Comparison of ENCODE assay signal across 9 mouse cellular contexts in the genomic region with DNA sequence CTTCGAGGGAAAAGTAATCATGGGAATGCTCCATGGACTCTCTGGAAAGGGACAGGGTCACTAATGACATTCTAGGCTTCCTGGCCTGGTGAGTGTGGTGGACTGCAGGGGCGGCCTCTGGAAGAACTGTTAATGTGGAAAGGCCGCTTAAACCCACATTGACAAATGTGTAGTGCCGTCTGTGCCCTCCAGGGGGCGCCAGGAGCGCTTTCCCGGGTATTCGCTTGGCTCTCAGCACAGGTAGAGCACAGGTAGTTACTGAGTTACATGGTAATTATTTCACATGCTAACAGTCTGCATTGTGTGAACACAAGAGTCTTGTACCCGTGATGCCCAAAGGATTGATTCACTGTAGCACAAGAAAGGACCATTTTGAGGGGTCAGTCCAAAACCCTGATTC. TPM values are rescaled to one million over a fixed set of nuclear protein-coding genes. Genes with fewer than 3 reads are reported as not detected.
DNase-seq lines count a peak whose midpoint lies in the region; ATAC-seq and TF ChIP-seq lines count a peak whose summit lies in the region.
"Had no signal": no experiment of that assay in that cellular context is flagged by ENCODE, and none has a peak within 500 bp of the region (broad histone marks: within the 10 kb centered on the region; RNA-seq: fewer than 3 reads in every experiment).

No protein-coding gene starts in this region.

- no peaks in the 10 kb centered on the region for H3K36me3 ChIP-seq in intestine, postnatal 0 days (ENCODE audit: control insufficient read depth, insufficient read depth)
- H3K36me3 ChIP-seq in intestine, embryonic 16.5 days (ENCODE audit: control insufficient read depth, insufficient read depth, low read length), result no peaks in the 10 kb centered on the region
- H3K36me3 ChIP-seq in embryonic facial prominence, embryonic 10.5 days (replicated peaks), result no peaks in the 10 kb centered on the region

- H3K27ac ChIP-seq in intestine, postnatal 0 days (ENCODE audit: low read depth, low read length), result no peak overlapping the region
- no peak overlapping the region for H3K27ac ChIP-seq in intestine, embryonic 16.5 days (ENCODE audit: low read length)
- no peak overlapping the region for H3K27ac ChIP-seq in embryonic facial prominence, embryonic 10.5 days (replicated peaks)

- H3K27me3 ChIP-seq in intestine, postnatal 0 days (replicated peaks; ENCODE audit: control insufficient read depth, insufficient read depth, low read length), result peaks cover 5% of the 10 kb centered on the region; the same call in 1 of the 2 replicates
- H3K27me3 ChIP-seq in intestine, embryonic 16.5 days (replicated peaks; ENCODE audit: control insufficient read depth, insufficient read depth, low read length), result no peaks in the 10 kb centered on the region
- no peaks in the 10 kb centered on the region for H3K27me3 ChIP-seq in Patski
- H3K27me3 ChIP-seq in embryonic facial prominence, embryonic 10.5 days (replicated peaks; ENCODE audit: low read depth, poor library complexity, severe bottlenecking), result peaks cover 37% of the 10 kb centered on the region

- POLR2A ChIA-PET in Patski (lab: Charles Lee), result no interaction called here

- H3K4me3 ChIP-seq in intestine, postnatal 0 days (ENCODE audit: low read depth, low read length), result no peak overlapping the region
- no peak overlapping the region for H3K4me3 ChIP-seq in intestine, embryonic 16.5 days (ENCODE audit: low read length)
- H3K4me3 ChIP-seq in embryonic facial prominence, embryonic 10.5 days, result no peak overlapping the region

- no peak for DNase-seq in Patski (ENCODE audit: low read depth, low spot score)
- peak; percentile 55 for DNase-seq in embryonic facial prominence, embryonic 10.5 days (ENCODE audit: low spot score)
- DNase-seq in naive thymus-derived CD4-positive, alpha-beta T cell, adult 2 months (ENCODE audit: low read depth), result peak; percentile 46
- no peak for DNase-seq in right cerebral cortex, postnatal 10 days (ENCODE audit: low spot score in 2 of 2)
- no peak for DNase-seq in gastrocnemius, adult 18-20 months (ENCODE audit: low spot score)
- no peak for DNase-seq in Muller cell, postnatal 12 days (ENCODE audit: inconsistent ontology term)

- 37% methylated on average over 9 of the region's 9 CpGs for WGBS in intestine, postnatal 0 days
- WGBS in intestine, embryonic 16.5 days, result 35% methylated on average over 9 of the region's 9 CpGs
- WGBS in embryonic facial prominence, embryonic 10.5 days, result 32% methylated on average over 9 of the region's 9 CpGs

- H3K9ac ChIP-seq in intestine, postnatal 0 days (ENCODE audit: low read depth, low read length), result no peak overlapping the region
- H3K9ac ChIP-seq in intestine, embryonic 16.5 days (ENCODE audit: low read depth, low read length), result no peak overlapping the region

- in situ Hi-C loops in Patski (cut with MboI; ENCODE audit: low pct_unique_long_range_greater_than_20kb), result no loop called here

- no peak for ATAC-seq in intestine, postnatal 0 days
- no peak for ATAC-seq in intestine, embryonic 16.5 days
- no peak for ATAC-seq in Patski

- peak; percentile 77 for TF ChIP-seq CTCF in intestine, postnatal 0 days (IDR thresholded peaks at IDR 0.05; ENCODE audit: low read depth)
- peak; percentile 68 for TF ChIP-seq CTCF in Patski (IDR thresholded peaks at IDR 0.05)

- no peaks in the 10 kb centered on the region for H3K9me3 ChIP-seq in intestine, postnatal 0 days (ENCODE audit: control insufficient read depth)
- H3K9me3 ChIP-seq in intestine, embryonic 16.5 days (ENCODE audit: control insufficient read depth, low read length), result no peaks in the 10 kb centered on the region
- H3K9me3 ChIP-seq in embryonic facial prominence, embryonic 10.5 days, result no peaks in the 10 kb centered on the region

- no peak overlapping the region for H3K4me2 ChIP-seq in intestine, postnatal 0 days (replicated peaks; ENCODE audit: low read depth)
- no peak overlapping the region for H3K4me2 ChIP-seq in intestine, embryonic 16.5 days (ENCODE audit: low read depth, low read length)

- no peaks in the 10 kb centered on the region for H3K4me1 ChIP-seq in intestine, postnatal 0 days (replicated peaks; ENCODE audit: control insufficient read depth, insufficient read depth, low read length)
- H3K4me1 ChIP-seq in intestine, embryonic 16.5 days (ENCODE audit: control insufficient read depth, insufficient read depth, low read length), result no peaks in the 10 kb centered on the region
- H3K4me1 ChIP-seq in embryonic facial prominence, embryonic 10.5 days, result peaks cover 27% of the 10 kb centered on the region

- CTCF ChIA-PET in Patski (lab: Charles Lee), result interaction anchor here (1.6 kb wide), 1 partner anchor 10 kb away, joined by 4 read pairs; no protein-coding TSS in a partner anchor

RNA-seq across cellular contexts. Expression of gene Ccdc177, which starts 21.0 kb away (rescaled TPM):
- polyA plus RNA-seq in intestine, postnatal 0 days (2015; fragmentation: Nextera tagmentation; extraction: Ambion mirVana), result 0.03 and 0.10 TPM in 2 replicates
- polyA plus RNA-seq in intestine, embryonic 16.5 days (2015; fragmentation: Nextera tagmentation; extraction: Ambion mirVana), result 0.02 and 0.09 TPM in 2 replicates
- 0.28 TPM for polyA plus RNA-seq in Patski (2021)
- polyA plus RNA-seq in embryonic facial prominence, embryonic 10.5 days (2016; fragmentation: Nextera tagmentation; extraction: Ambion mirVana), result 0.52 and 0.59 TPM in 2 replicates
- not detected for total RNA-seq in gastrocnemius, adult 18-20 months (2021)
- total RNA-seq: hematopoietic stem cell, adult 5-6 weeks had no signal

RNA-seq across cellular contexts. Expression of gene Plekhd1, which starts 47.1 kb away (rescaled TPM):
- 1.5 and 1.9 TPM in 2 replicates for polyA plus RNA-seq in intestine, postnatal 0 days (2015; fragmentation: Nextera tagmentation; extraction: Ambion mirVana)
- polyA plus RNA-seq in intestine, embryonic 16.5 days (2015; fragmentation: Nextera tagmentation; extraction: Ambion mirVana), result 11.5 and 12.1 TPM in 2 replicates
- polyA plus RNA-seq in Patski (2021), result not detected
- 0.40 and 0.59 TPM in 2 replicates for polyA plus RNA-seq in embryonic facial prominence, embryonic 10.5 days (2016; fragmentation: Nextera tagmentation; extraction: Ambion mirVana)
- total RNA-seq in gastrocnemius, adult 18-20 months (2021), result under 1 TPM; 0.46 to 0.66 TPM
- total RNA-seq: hematopoietic stem cell, adult 5-6 weeks had no signal

RNA-seq across cellular contexts. Expression of gene Susd6, which starts 50.8 kb away (rescaled TPM):
- polyA plus RNA-seq in intestine, postnatal 0 days (2015; fragmentation: Nextera tagmentation; extraction: Ambion mirVana), result 16.9 and 17.6 TPM in 2 replicates
- polyA plus RNA-seq in intestine, embryonic 16.5 days (2015; fragmentation: Nextera tagmentation; extraction: Ambion mirVana), result 16.4 and 20.0 TPM in 2 replicates
- 86.2 TPM for polyA plus RNA-seq in Patski (2021)
- 13.6 and 13.8 TPM in 2 replicates for polyA plus RNA-seq in embryonic facial prominence, embryonic 10.5 days (2016; fragmentation: Nextera tagmentation; extraction: Ambion mirVana)
- total RNA-seq in gastrocnemius, adult 18-20 months (2021), result 10 to 100 TPM; 39.3 to 43.9 TPM

Comparison
In these comparisons a context has a peak if more than half of its experiments do, and no peak if none do; other contexts are left out.
1. DNase-seq: peak in embryonic facial prominence, embryonic 10.5 days (single experiment) and naive thymus-derived CD4-positive, alpha-beta T cell, adult 2 months (single experiment); none in Patski (single experiment), right cerebral cortex, postnatal 10 days (0 of 2), gastrocnemius, adult 18-20 months (single experiment) and Muller cell, postnatal 12 days (single experiment).